Mouse (Mus musculus) CH12.LX (cell line): Measurements from ENCODE around the gene Cd27. TPM values are rescaled to one million over a fixed set of nuclear protein-coding genes. Genes with fewer than 3 reads are reported as not detected.

Experiments used
- DNase-seq: peaks from one replicate; pipeline ENCODE4 v3.0.0-alpha.2; 2013; ENCODE audit errors: extremely low read depth
- H3K27ac ChIP-seq: 2 replicates; pipeline ENCODE4 v1.5.1; 2012; ENCODE audit warnings: low read depth, mild to moderate bottlenecking, control low read depth, moderate library complexity; ENCODE audit not compliant: insufficient read depth
- H3K27me3 ChIP-seq: replicated peaks from 2 replicates; pipeline ENCODE3; 2012; ENCODE audit warnings: inconsistent platforms
- H3K36me3 ChIP-seq, 2 experiments: replicated peaks in 1 of 2; 2 replicates each; pipeline versions ENCODE3 to v1.6.1; 2012; ENCODE audit warnings: inconsistent platforms in 1 of 2, low read length in 1 of 2, mild to moderate bottlenecking in 1 of 2, mixed read lengths in 1 of 2, moderate library complexity in 1 of 2; ENCODE audit not compliant: control insufficient read depth in 1 of 2, insufficient read depth in 1 of 2
- H3K4me1 ChIP-seq, 2 experiments: 2 replicates each; pipeline ENCODE4 v1.6.1; 2012; ENCODE audit warnings: inconsistent platforms in 1 of 2, moderate library complexity in 1 of 2; ENCODE audit not compliant: insufficient read depth in 2 of 2, control insufficient read depth in 1 of 2
- H3K4me2 ChIP-seq: 2 replicates; pipeline ENCODE4 v1.6.1; 2012; ENCODE audit warnings: low read depth, mild to moderate bottlenecking, control low read depth; ENCODE audit not compliant: poor library complexity, insufficient read depth, severe bottlenecking
- H3K4me3 ChIP-seq, 3 experiments: fragments of 150-350 bp in 1 of 3; sonication (generic) in 1 of 3; replicated peaks in 1 of 3; 2 replicates each; pipeline versions ENCODE3 to v1.5.1; 2011 to 2012; ENCODE audit warnings: low read depth in 2 of 3, low read length in 2 of 3, mild to moderate bottlenecking in 2 of 3, moderate library complexity in 2 of 3, control low read depth in 1 of 3, improper control_type of control experiment in 1 of 3, inconsistent platforms in 1 of 3, mixed read lengths in 1 of 3; ENCODE audit not compliant: poor library complexity in 1 of 3
- H3K79me2 ChIP-seq: replicated peaks from 2 replicates; pipeline ENCODE4 v1.6.1; 2012; ENCODE audit warnings: mild to moderate bottlenecking, moderate library complexity; ENCODE audit not compliant: control insufficient read depth, poor library complexity, insufficient read depth, severe bottlenecking; ENCODE audit errors: extremely low read depth
- H3K9ac ChIP-seq: 2 replicates; pipeline ENCODE4 v1.6.1; 2012; ENCODE audit warnings: low read depth, mild to moderate bottlenecking, control low read depth, moderate library complexity; ENCODE audit not compliant: insufficient read depth
- H3K9me3 ChIP-seq: replicated peaks from 2 replicates; pipeline ENCODE3; 2012; ENCODE audit warnings: low read length, inconsistent platforms, mixed read lengths
- BHLHE40 ChIP-seq: IDR thresholded peaks from 2 replicates; pipeline ENCODE4 v1.6.1; 2011; ENCODE audit warnings: mild to moderate bottlenecking, low read depth, low read length, improper control_type of control experiment
- CHD2 ChIP-seq: IDR thresholded peaks from 2 replicates; pipeline ENCODE4 v1.6.1; 2011; ENCODE audit warnings: low read length, improper control_type of control experiment
- CTCF ChIP-seq, 2 experiments: IDR thresholded peaks in 1 of 2; conservative IDR thresholded peaks in 1 of 2; 2 replicates each; pipeline ENCODE4 v1.5.1; 2011 to 2012; ENCODE audit warnings: low read depth in 2 of 2, low read length in 2 of 2, improper control_type of control experiment in 1 of 2, inconsistent platforms in 1 of 2, mild to moderate bottlenecking in 1 of 2, moderate library complexity in 1 of 2
- EP300 ChIP-seq: IDR thresholded peaks from 2 replicates; pipeline ENCODE4 v1.6.1; 2011; ENCODE audit warnings: low read length, improper control_type of control experiment
- ETS1 ChIP-seq: conservative IDR thresholded peaks from 2 replicates; pipeline ENCODE4 v1.6.1; 2012; ENCODE audit warnings: low read depth, mild to moderate bottlenecking, inconsistent platforms, low read length, improper control_type of control experiment, moderate library complexity
- GABPA ChIP-seq: IDR thresholded peaks from 2 replicates; pipeline ENCODE4 v1.6.1; 2012; ENCODE audit warnings: low read depth, low read length, improper control_type of control experiment, inconsistent platforms; ENCODE audit not compliant: insufficient replicate concordance
- HCFC1 ChIP-seq: IDR thresholded peaks from 2 replicates; pipeline ENCODE4 v1.6.1; 2012; ENCODE audit warnings: low read depth, mild to moderate bottlenecking, inconsistent platforms, low read length, improper control_type of control experiment
- IRF4 ChIP-seq: IDR thresholded peaks from 2 replicates; pipeline ENCODE4 v1.6.1; 2014; ENCODE audit warnings: low read depth, mild to moderate bottlenecking, inconsistent platforms, low read length, improper control_type of control experiment
- JUN ChIP-seq: IDR thresholded peaks from 2 replicates; pipeline ENCODE4 v1.6.1; 2011; ENCODE audit warnings: low read depth, mild to moderate bottlenecking, low read length, improper control_type of control experiment, moderate library complexity; ENCODE audit not compliant: insufficient read depth
- JUND ChIP-seq: conservative IDR thresholded peaks from 2 replicates; pipeline ENCODE4 v1.6.1; 2011; ENCODE audit warnings: low read depth, low read length, improper control_type of control experiment
- KAT2A ChIP-seq: IDR thresholded peaks from 2 replicates; pipeline ENCODE4 v1.6.1; 2012; ENCODE audit warnings: low read length, improper control_type of control experiment, inconsistent platforms; ENCODE audit not compliant: insufficient replicate concordance
- MAFK ChIP-seq: IDR thresholded peaks from 2 replicates; pipeline ENCODE4 v1.6.1; 2011; ENCODE audit warnings: low read length, improper control_type of control experiment; ENCODE audit not compliant: insufficient replicate concordance
- MAX ChIP-seq: IDR thresholded peaks from 2 replicates; pipeline ENCODE4 v1.6.1; 2011; ENCODE audit warnings: low read length, improper control_type of control experiment
- MAZ ChIP-seq: IDR thresholded peaks from 2 replicates; pipeline ENCODE4 v1.6.1; 2012; ENCODE audit warnings: low read depth, mild to moderate bottlenecking, inconsistent platforms, low read length, improper control_type of control experiment, moderate library complexity
- MEF2A ChIP-seq: IDR thresholded peaks from 2 replicates; pipeline ENCODE4 v1.6.1; 2014; ENCODE audit warnings: low read depth, mild to moderate bottlenecking, inconsistent platforms, low read length, improper control_type of control experiment, borderline replicate concordance
- NELFE ChIP-seq: IDR thresholded peaks from 2 replicates; pipeline ENCODE4 v1.6.1; 2011; ENCODE audit warnings: low read depth, low read length, improper control_type of control experiment
- PAX5 ChIP-seq: IDR thresholded peaks from 2 replicates; pipeline ENCODE4 v1.6.1; 2012; ENCODE audit warnings: low read length, inconsistent platforms, mixed read lengths
- POLR2A ChIP-seq: IDR thresholded peaks from 2 replicates; pipeline ENCODE4 v1.6.1; 2011; ENCODE audit warnings: low read depth, mild to moderate bottlenecking, improper control_type of control experiment, low read length
- POLR2AphosphoS2 ChIP-seq: IDR thresholded peaks from 2 replicates; pipeline ENCODE4 v1.6.1; 2011; ENCODE audit warnings: low read depth, low read length, improper control_type of control experiment
- RAD21 ChIP-seq: IDR thresholded peaks from 2 replicates; pipeline ENCODE4 v1.6.1; 2011; ENCODE audit warnings: low read depth, mild to moderate bottlenecking, low read length, improper control_type of control experiment, moderate library complexity
- RCOR1 ChIP-seq: conservative IDR thresholded peaks from 2 replicates; pipeline ENCODE4 v1.6.1; 2012; ENCODE audit warnings: low read depth, mild to moderate bottlenecking, inconsistent platforms, low read length, improper control_type of control experiment
- SMC3 ChIP-seq: IDR thresholded peaks from 2 replicates; pipeline ENCODE4 v1.6.1; 2011; ENCODE audit warnings: low read depth, low read length, improper control_type of control experiment
- TBP ChIP-seq: conservative IDR thresholded peaks from 2 replicates; pipeline ENCODE4 v1.6.1; 2011; ENCODE audit warnings: low read depth, low read length, improper control_type of control experiment
- TCF12 ChIP-seq: IDR thresholded peaks from 2 replicates; pipeline ENCODE4 v1.6.1; 2014; ENCODE audit warnings: low read depth, mild to moderate bottlenecking, inconsistent platforms, low read length, improper control_type of control experiment
- UBTF ChIP-seq: IDR thresholded peaks from 2 replicates; pipeline ENCODE4 v1.6.1; 2012; ENCODE audit warnings: low read depth, mild to moderate bottlenecking, inconsistent platforms, low read length, improper control_type of control experiment, moderate library complexity
- USF1 ChIP-seq: IDR thresholded peaks from 2 replicates; pipeline ENCODE4 v1.6.1; 2014; ENCODE audit warnings: low read depth, mild to moderate bottlenecking, inconsistent platforms, low read length, improper control_type of control experiment
- USF2 ChIP-seq: conservative IDR thresholded peaks from 2 replicates; pipeline ENCODE4 v1.6.1; 2011; ENCODE audit warnings: low read depth, low read length, improper control_type of control experiment
- ZNF384 ChIP-seq: IDR thresholded peaks from 2 replicates; pipeline ENCODE4 v1.6.1; 2012; ENCODE audit warnings: low read depth, low read length, improper control_type of control experiment, inconsistent platforms
- dilution Hi-C: fragments of 300-500 bp; cut with MboI; formaldehyde crosslinking; loops from 2 replicates; pipeline ENCODE4 v1.14.3; 2020; ENCODE audit warnings: low sequenced_read_pairs; ENCODE audit not compliant: extremely low pct_unique_long_range_greater_than_20kb, extremely low pct_ligation_motif_present
- in situ Hi-C: fragments of 300-500 bp; cut with MboI; formaldehyde crosslinking; loops from 3 replicates; pipeline ENCODE4 v1.14.3; 2019; ENCODE audit warnings: low sequenced_read_pairs, low pct_ligation_motif_present, low pct_unique_long_range_greater_than_20kb, mixed read lengths
- polyA plus RNA-seq: library from polyadenylated mRNA; unstranded; fragments of >175 nt; gene quantifications from 2 replicates; pipeline ENCODE4 v1.2.1, GENCODE M21; 2012; ENCODE audit warnings: low read depth; ENCODE audit not compliant: insufficient read length
- total RNA-seq, 2 experiments: library from RNA; depleted of rRNA; stranded (reverse); fragments of 300-350 nt in 1 of 2; fragments of >200 nt in 1 of 2; gene quantifications; 2 replicates each; pipeline ENCODE4 v1.2.3; 2012 to 2014

Gene Cd27
- total and polyA plus RNA-seq, 3 experiments = 0.54 TPM; not detected in 2

- DNase-seq = no peak
- H3K27me3 ChIP-seq = no peaks in the 10 kb centered on the region
- H3K79me2 ChIP-seq = no peaks in the 10 kb centered on the region
- in situ Hi-C loops (no loop called here), dilution Hi-C loops (no loop called here)
- H3K9me3 ChIP-seq = no peaks in the 10 kb centered on the region
- no peak overlapping the region for H3K4me3 ChIP-seq
- H3K9ac ChIP-seq = no peak overlapping the region
- no peak overlapping the region for H3K27ac ChIP-seq
- H3K36me3 ChIP-seq = peaks cover 5 to 54% of the 10 kb centered on the region in 2 experiments
- H3K4me1 ChIP-seq = peaks cover 8 to 49% of the 10 kb centered on the region in 2 experiments
- no peak overlapping the region for H3K4me2 ChIP-seq
- no peak for TF ChIP-seq MAX
- no peak for TF ChIP-seq USF1
- no peak for TF ChIP-seq ZNF384
- TF ChIP-seq CTCF (conservative IDR thresholded peaks at IDR 0.05 in 1 of 2, IDR thresholded peaks at IDR 0.05 in 1 of 2; ENCODE audit: low read depth in 2 of 2, low read length in 2 of 2) = no peak
- no peak for TF ChIP-seq NELFE
- TF ChIP-seq PAX5 = no peak
- TF ChIP-seq BHLHE40 = no peak
- TF ChIP-seq MAZ = no peak
- no peak for TF ChIP-seq USF2
- no peak for TF ChIP-seq SMC3
- TF ChIP-seq RAD21 = no peak
- no peak for TF ChIP-seq UBTF
- TF ChIP-seq POLR2A = no peak
- no peak for TF ChIP-seq TCF12
- TF ChIP-seq MAFK = no peak
- no peak for TF ChIP-seq GABPA
- no peak for TF ChIP-seq TBP
- no peak for TF ChIP-seq HCFC1
- TF ChIP-seq IRF4 = no peak
These were observed 2.3 kb downstream of the Cd27 start for GRCm38 (mm10) chr6:125234520-125234828.

DNA sequence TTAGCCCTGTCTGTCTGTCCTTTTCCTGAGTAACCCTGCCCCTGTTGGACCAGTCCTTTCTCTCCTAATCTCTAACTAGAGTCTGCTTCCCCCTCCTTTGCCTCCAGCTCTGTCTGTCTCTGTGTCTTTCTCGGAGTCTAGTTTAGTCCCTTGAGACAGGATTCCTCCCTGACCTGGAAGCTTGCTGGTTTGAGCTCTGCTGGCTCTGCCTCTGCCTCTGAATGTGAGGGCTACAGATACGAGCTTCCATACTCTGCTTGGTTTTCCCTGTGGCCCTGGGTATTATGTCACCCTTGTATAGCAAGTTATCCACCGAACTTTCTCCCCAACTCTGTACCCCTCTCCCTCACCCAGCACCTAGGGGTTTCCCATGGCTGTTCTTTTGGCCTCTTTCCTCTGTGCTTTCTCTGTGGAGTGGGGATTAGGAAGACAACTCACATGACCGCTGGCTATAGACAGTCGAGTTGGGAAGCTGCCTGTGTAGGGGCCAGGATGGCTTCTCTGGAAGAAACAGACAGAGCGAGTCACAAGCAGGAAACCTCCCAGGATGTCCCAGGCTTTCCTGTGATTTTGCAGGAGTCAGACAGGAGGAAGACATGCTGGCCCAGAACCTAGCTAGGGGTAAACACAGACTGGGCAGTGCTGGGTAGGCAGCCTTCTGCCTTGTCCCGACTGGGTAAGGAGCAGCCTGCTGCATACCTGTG lies 2.8 kb downstream of the Cd27 start:
- no peak overlapping the region for H3K27ac ChIP-seq
- no peaks in the 10 kb centered on the region for H3K27me3 ChIP-seq
- DNase-seq = no peak
- no peaks in the 10 kb centered on the region for H3K9me3 ChIP-seq
- peaks cover 7 to 55% of the 10 kb centered on the region in 2 experiments for H3K36me3 ChIP-seq
- H3K9ac ChIP-seq = no peak overlapping the region
- in situ Hi-C loops = no loop called here
- H3K4me3 ChIP-seq = no peak overlapping the region
- dilution Hi-C loops = no loop called here
- no peak for TF ChIP-seq ETS1
- TF ChIP-seq RCOR1 = no peak
- no peak for TF ChIP-seq JUND
- TF ChIP-seq MEF2A = no peak
- TF ChIP-seq PAX5 = no peak
- TF ChIP-seq POLR2AphosphoS2 = no peak
- no peak for TF ChIP-seq USF1
- TF ChIP-seq CHD2 = no peak
- no peak for TF ChIP-seq EP300
- TF ChIP-seq GABPA = no peak
- no peak for TF ChIP-seq JUN
- TF ChIP-seq KAT2A = no peak
- no peak overlapping the region for H3K4me2 ChIP-seq
- H3K4me1 ChIP-seq = peaks cover 8 to 49% of the 10 kb centered on the region in 2 experiments
- no peaks in the 10 kb centered on the region for H3K79me2 ChIP-seq
